Mouse (Mus musculus) subcutaneous adipose tissue, adult 2 months (tissue): Measurements from ENCODE around the gene Ccl27a. TPM values are rescaled to one million over a fixed set of nuclear protein-coding genes. Genes with fewer than 3 reads are reported as not detected.

Experiments used
- polyA plus RNA-seq: library from polyadenylated mRNA; depleted of rRNA; stranded (reverse); fragments of >200 nt; gene quantifications from 2 replicates; pipeline ENCODE4 v1.2.3, GENCODE M21; 2012; ENCODE audit warnings: low replicate concordance; rRNA removed

Gene Ccl27a
- 42.2 and 56.4 TPM in 2 replicates for polyA plus RNA-seq

DNA sequence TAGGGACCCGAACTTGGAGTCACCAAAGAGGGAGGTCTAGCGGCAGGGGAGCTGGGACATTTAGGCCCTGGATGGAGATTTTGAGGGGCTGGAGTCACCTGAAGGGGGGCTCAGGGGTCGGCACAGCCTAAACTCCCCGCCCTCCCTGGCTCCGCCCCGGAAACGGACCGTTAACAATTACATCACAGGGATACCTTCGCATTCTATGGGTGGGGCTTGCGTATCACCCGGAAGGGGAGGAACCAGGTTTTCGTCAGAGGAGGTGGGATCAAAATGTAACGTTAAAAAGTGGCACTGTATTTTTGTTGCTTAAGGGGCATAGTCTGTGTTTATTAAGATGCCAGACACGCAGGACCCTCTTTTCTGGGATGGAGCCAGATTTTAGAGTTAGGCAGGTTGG, at the start of gene Ccl27a:
Gene Ccl27a (minus strand): TSS at position 246 of the 400 bp plus-strand sequence.

DNA sequence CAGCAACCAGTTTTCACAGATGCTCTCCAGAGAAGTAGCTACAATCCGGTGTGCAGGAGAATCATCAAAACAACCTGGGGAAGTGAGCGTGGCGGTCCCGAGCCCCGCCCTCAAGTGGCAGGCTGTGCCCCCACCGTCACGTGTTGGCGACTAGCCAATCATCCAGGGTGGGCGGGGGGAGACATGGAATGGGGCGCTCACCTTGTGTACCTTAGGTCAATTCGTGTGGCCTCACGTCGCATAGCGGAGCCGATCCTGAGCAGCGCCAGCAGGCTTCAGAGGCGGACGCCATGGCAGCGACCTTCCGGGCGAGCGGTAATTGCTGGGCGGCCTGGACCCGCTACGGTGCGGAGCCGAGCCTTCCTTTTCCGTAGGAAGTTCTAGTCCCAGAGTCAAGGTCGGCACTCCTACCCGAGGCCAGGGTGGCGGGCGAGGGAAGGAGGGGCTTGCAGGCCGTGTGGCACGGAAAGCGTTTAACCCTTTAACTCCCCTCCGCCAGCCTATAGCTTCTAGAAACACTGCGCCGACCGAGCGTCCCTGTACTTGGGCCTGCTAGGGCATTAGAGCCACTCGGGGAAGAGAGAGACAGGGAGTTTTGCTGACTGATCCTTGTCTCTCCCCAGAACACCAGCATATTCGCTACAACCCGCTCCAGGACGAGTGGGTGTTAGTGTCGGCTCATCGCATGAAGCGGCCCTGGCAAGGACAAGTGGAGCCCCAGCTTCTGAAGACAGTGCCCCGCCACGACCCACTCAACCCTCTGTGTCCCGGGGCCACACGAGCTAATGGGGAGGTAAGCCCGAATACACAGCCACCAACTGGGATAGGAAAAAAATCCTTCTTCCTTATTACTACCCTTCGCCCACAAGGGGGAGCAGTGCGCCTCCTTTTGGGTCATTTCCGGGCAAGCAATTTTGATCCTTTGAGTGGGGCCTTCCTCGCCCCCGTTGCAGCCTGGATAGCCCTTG, 18.4 kb downstream of the Ccl27a start, which contains the start of gene Sigmar1:
Gene Sigmar1 (minus strand): TSS at position 820 of the 968 bp plus-strand sequence.

DNA sequence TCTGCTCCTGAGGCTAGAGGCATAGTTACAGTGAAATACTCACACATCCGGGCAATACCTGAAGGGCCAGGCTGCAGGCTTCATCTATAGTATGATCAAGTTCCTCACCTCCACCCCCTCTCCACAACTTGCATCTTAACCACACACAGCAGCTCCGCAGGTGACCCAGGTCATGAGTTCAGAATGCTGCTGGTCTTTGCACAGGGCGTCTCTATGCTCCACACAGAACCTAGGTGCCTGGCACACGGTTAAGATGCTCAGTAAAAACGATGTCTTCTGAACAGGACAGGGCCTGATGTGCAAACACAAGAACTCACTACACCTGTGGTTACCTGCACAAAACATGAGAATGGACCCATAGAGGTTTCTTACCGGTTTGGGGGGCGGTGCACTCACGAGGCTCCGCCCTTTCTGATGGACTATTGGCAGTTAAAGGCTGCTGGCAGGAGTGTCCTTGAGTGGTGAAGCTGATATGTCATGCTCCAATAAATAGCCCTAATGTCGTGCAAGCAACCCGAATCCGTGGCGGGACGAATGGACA, 19.2 kb downstream of the Ccl27a start, which contains the start of gene Galt:
Gene Galt (plus strand): TSS at position 432 of the 541 bp plus-strand sequence.

DNA sequence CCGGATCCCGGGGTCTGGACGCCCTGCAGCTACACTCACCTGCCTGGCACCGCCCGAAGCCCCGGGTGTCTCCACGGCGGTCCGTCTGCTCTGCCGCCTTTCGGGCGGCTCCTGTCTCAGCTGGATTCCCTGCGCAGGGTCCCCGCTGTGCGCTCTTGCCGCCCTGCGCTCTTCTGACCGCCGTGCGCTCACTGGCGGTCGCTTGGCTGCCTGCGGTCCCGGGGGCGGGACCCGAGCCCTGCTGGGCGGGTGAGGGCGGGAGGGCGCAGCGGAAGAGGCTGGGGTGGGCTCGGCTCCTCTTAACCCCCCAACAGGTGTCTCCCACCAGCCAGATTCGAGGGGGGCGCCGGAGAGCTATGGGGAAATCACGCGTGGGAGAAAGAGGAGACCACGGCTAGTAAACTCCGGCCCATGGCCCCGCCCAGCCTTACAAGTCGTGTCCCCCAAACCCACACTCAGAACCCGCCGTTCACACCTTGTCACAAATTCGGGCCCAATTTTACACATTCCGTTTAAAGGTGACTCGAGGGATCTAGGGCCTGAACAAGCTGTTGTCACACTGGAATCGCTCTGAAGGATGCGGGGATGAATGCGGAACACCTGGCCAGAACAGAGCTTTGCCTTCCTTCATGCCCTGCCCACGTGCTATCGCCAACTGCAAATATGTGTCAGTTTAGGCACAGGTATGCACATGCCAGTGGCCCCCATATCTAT, 42.8 kb downstream of the Ccl27a start, which contains the start of gene Arid3c:
Gene Arid3c (minus strand): TSS at position 91 of the 714 bp plus-strand sequence.

DNA sequence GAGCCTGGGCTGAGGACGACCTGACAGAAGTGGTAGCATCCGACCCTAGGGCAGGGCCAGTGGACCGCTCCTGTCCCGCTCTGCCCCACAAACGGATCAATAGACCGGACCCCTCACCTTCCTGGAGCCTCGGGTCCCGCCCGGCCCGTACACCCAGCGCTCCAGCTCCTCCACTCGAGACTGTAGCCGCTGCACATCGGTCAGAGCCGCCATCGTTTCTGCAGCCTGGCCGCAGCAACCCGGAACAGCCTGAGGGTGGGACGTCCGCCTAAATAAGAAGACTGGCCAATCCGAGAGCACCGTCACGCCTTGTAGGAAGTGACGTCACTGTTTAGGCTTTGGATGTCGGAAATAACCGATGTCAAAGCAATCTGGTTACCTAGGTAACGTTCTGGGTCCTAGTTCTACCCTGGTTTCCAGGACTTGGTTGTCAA, 51.1 kb downstream of the Ccl27a start, which contains the start of gene Dctn3:
Gene Dctn3 (minus strand): TSS at position 253 of the 434 bp plus-strand sequence.

Other genes with a start within 250 kb of the Ccl27a start
- gene Fam219a, start 204.7 kb downstream of the Ccl27a start, polyA plus RNA-seq: 28.0 and 28.1 TPM in 2 replicates
- 0.48 and 0.79 TPM in 2 replicates for gene Dnaic1, start 204.5 kb downstream of the Ccl27a start, polyA plus RNA-seq
- 11.0 and 13.5 TPM in 2 replicates for gene Enho, start 133.9 kb downstream of the Ccl27a start, polyA plus RNA-seq
- gene Cntfr, start 77.2 kb downstream of the Ccl27a start, polyA plus RNA-seq: 2.4 and 3.0 TPM in 2 replicates
- gene Il11ra1, start 74.3 kb downstream of the Ccl27a start, polyA plus RNA-seq: 80.9 and 150 TPM in 2 replicates
- gene Rpp25l, start 60.7 kb downstream of the Ccl27a start, polyA plus RNA-seq: 35.2 and 49.7 TPM in 2 replicates
- gene Dctn3, start 51.1 kb downstream of the Ccl27a start, polyA plus RNA-seq: 44.0 and 82.9 TPM in 2 replicates
- gene Arid3c, start 43.1 kb downstream of the Ccl27a start, polyA plus RNA-seq: not detected in 2 replicates
- gene Galt, start 19.0 kb downstream of the Ccl27a start, polyA plus RNA-seq: 66.8 and 101 TPM in 2 replicates
- gene Sigmar1, start 18.1 kb downstream of the Ccl27a start, polyA plus RNA-seq: 196 and 284 TPM in 2 replicates
- 33.5 TPM in 1 of 2 replicates, not detected in the other for gene Gm21541, start 129.4 kb upstream of the Ccl27a start, polyA plus RNA-seq
- 1.9 and 4.4 TPM in 2 replicates for gene Gm20878, start 167.3 kb upstream of the Ccl27a start, polyA plus RNA-seq
- gene Fam205a4, start 191.8 kb upstream of the Ccl27a start, polyA plus RNA-seq: not detected in 2 replicates